Mouse (Mus musculus) myocyte (in vitro differentiated cells): Measurements from ENCODE around the gene Cmtm4.

Experiments used
- CEBPB ChIP-seq: IDR thresholded peaks from 2 replicates; pipeline ENCODE4 v1.6.1; 2011; ENCODE audit warnings: mild to moderate bottlenecking, moderate library complexity; ENCODE audit not compliant: poor library complexity, insufficient read depth, severe bottlenecking
- E2F4 ChIP-seq: IDR thresholded peaks from one replicate; pipeline ENCODE4 v1.6.1; 2011; ENCODE audit warnings: mild to moderate bottlenecking, control low read depth, moderate library complexity; ENCODE audit not compliant: insufficient read depth
- MAX ChIP-seq: IDR thresholded peaks from one replicate; pipeline ENCODE4 v1.6.1; 2011; ENCODE audit warnings: low read depth, mild to moderate bottlenecking, control low read depth
- MYOD1 ChIP-seq, 3 experiments: IDR thresholded peaks; one replicate each; pipeline ENCODE4 v1.6.1; 2011; ENCODE audit warnings: control low read depth in 2 of 3, low read depth in 2 of 3, mild to moderate bottlenecking in 2 of 3, moderate library complexity in 1 of 3; ENCODE audit not compliant: insufficient read length in 2 of 3, control insufficient read depth in 1 of 3
- MYOG ChIP-seq, 3 experiments: IDR thresholded peaks; one replicate each; pipeline ENCODE4 v1.6.1; 2011; ENCODE audit warnings: control low read depth in 2 of 3, low read depth in 2 of 3, mild to moderate bottlenecking in 2 of 3; ENCODE audit not compliant: insufficient read length in 2 of 3, control insufficient read depth in 1 of 3, insufficient read depth in 1 of 3
- POLR2A ChIP-seq: IDR thresholded peaks from one replicate; pipeline ENCODE4 v1.6.1; 2011; ENCODE audit warnings: low read depth, mild to moderate bottlenecking, control low read depth, moderate library complexity; ENCODE audit not compliant: insufficient read length
- POLR2AphosphoS2 ChIP-seq: IDR thresholded peaks from one replicate; pipeline ENCODE4 v1.6.1; 2011; ENCODE audit warnings: low read depth, control low read depth; ENCODE audit not compliant: insufficient read length
- REST ChIP-seq: IDR thresholded peaks from one replicate; pipeline ENCODE4 v1.6.1; 2011; ENCODE audit warnings: mild to moderate bottlenecking, control low read depth, moderate library complexity; ENCODE audit not compliant: insufficient read depth, insufficient read length
- TCF12 ChIP-seq: IDR thresholded peaks from one replicate; pipeline ENCODE4 v1.6.1; 2011; ENCODE audit warnings: mild to moderate bottlenecking, control low read depth; ENCODE audit not compliant: poor library complexity, insufficient read depth, severe bottlenecking
- USF1 ChIP-seq: IDR thresholded peaks from one replicate; pipeline ENCODE4 v1.6.1; 2011; ENCODE audit warnings: low read depth, mild to moderate bottlenecking, control low read depth, moderate library complexity

GRCm38 (mm10) chr8:104339229-104339982 lies 56.2 kb downstream of the Cmtm4 start, which contains the start of gene Cmtm3:
- TF ChIP-seq E2F4, result no peak
- TF ChIP-seq USF1, result no peak
- TF ChIP-seq POLR2AphosphoS2, result no peak
- no peak for TF ChIP-seq MYOD1 (IDR thresholded peaks at IDR 0.05; ENCODE audit: control insufficient read depth in 1 of 3, insufficient read length in 2 of 3, low read depth in 2 of 3)
- no peak for TF ChIP-seq MYOG (IDR thresholded peaks at IDR 0.05; ENCODE audit: control insufficient read depth in 1 of 3, insufficient read depth in 1 of 3, insufficient read length in 2 of 3, low read depth in 2 of 3)
- TF ChIP-seq MAX, result no peak
- no peak for TF ChIP-seq POLR2A
- TF ChIP-seq CEBPB, result no peak
- TF ChIP-seq TCF12, result no peak
- TF ChIP-seq REST, result no peak
